ENCODE assay signal across 8 mouse cellular contexts in genomic region chr8:11008379-11008775, GRCm38 (mm10). TPM values are rescaled to one million over a fixed set of nuclear protein-coding genes. Genes with fewer than 3 reads are reported as not detected.
DNase-seq lines count a peak whose midpoint lies in the region; ATAC-seq and TF ChIP-seq lines count a peak whose summit lies in the region.

Irs2 (minus strand) TSS chr8:11008458.

- peak within 1 kb of the TSS; percentile 93 for H3K4me2 ChIP-seq in forebrain, embryonic 14.5 days (ENCODE audit: low read length)
- H3K4me2 ChIP-seq in intestine, embryonic 14.5 days (ENCODE audit: low read length): peak within 1 kb of the TSS; percentile 93
- H3K4me2 ChIP-seq in midbrain, embryonic 13.5 days (replicated peaks): peak within 1 kb of the TSS; percentile 79

- peak within 1 kb of the TSS; percentile 72 for H3K4me3 ChIP-seq in ES-Bruce4 (ENCODE audit: low read depth, low read length)
- H3K4me3 ChIP-seq in forebrain, embryonic 14.5 days (ENCODE audit: low read depth, low read length): peak within 1 kb of the TSS; percentile 75
- H3K4me3 ChIP-seq in intestine, embryonic 14.5 days (ENCODE audit: low read depth, low read length): peak within 1 kb of the TSS; percentile 73
- H3K4me3 ChIP-seq in midbrain, embryonic 13.5 days (replicated peaks): peak within 1 kb of the TSS; percentile 62

- H3K27me3 ChIP-seq in ES-Bruce4 (ENCODE audit: control insufficient read depth, insufficient read depth, low read length, poor library complexity, severe bottlenecking): no peaks in the 10 kb centered on the region
- H3K27me3 ChIP-seq in forebrain, embryonic 14.5 days (replicated peaks; ENCODE audit: control insufficient read depth, insufficient read depth, low read length): 0 out of 2 replicates have a peak, but pooled peaks cover 3% of the 10 kb centered on the region
- no peaks in the 10 kb centered on the region for H3K27me3 ChIP-seq in intestine, embryonic 14.5 days (replicated peaks; ENCODE audit: control insufficient read depth, insufficient read depth, low read length)
- H3K27me3 ChIP-seq in midbrain, embryonic 13.5 days: no peaks in the 10 kb centered on the region

- H3K4me1 ChIP-seq in ES-Bruce4 (ENCODE audit: control insufficient read depth, insufficient read depth, low read length): no peaks in the 10 kb centered on the region
- H3K4me1 ChIP-seq in forebrain, embryonic 14.5 days (ENCODE audit: control insufficient read depth, insufficient read depth, low read length): peaks cover 47% of the 10 kb centered on the region
- H3K4me1 ChIP-seq in intestine, embryonic 14.5 days (replicated peaks; ENCODE audit: control insufficient read depth, insufficient read depth, low read length): peaks cover 34% of the 10 kb centered on the region
- peaks cover 57% of the 10 kb centered on the region for H3K4me1 ChIP-seq in midbrain, embryonic 13.5 days (replicated peaks)

- no peak within 1 kb of the TSS for H3K27ac ChIP-seq in ES-Bruce4 (ENCODE audit: insufficient read depth, low read length)
- H3K27ac ChIP-seq in forebrain, embryonic 14.5 days (ENCODE audit: low read depth, low read length): peak within 1 kb of the TSS; percentile 98
- H3K27ac ChIP-seq in intestine, embryonic 14.5 days (ENCODE audit: low read depth): peak within 1 kb of the TSS; percentile 97
- H3K27ac ChIP-seq in midbrain, embryonic 13.5 days: peak within 1 kb of the TSS; percentile 99

- WGBS in forebrain, embryonic 14.5 days: under 1% methylated on average over 56 of the region's 64 CpGs
- WGBS in intestine, embryonic 14.5 days: under 1% methylated on average over 39 of the region's 64 CpGs
- 1% methylated on average over 45 of the region's 64 CpGs for WGBS in midbrain, embryonic 13.5 days

- TF ChIP-seq EP300 in ES-Bruce4 (IDR thresholded peaks at IDR 0.05; ENCODE audit: insufficient read depth, low read depth, low read length): no peak

- ATAC-seq in forebrain, embryonic 14.5 days: no peak; the same call in 1 of the 2 replicates
- no peak; the same call in 1 of the 2 replicates for ATAC-seq in intestine, embryonic 14.5 days (replicated peaks; ENCODE audit: low FRiP score, low TSS enrichment, low read depth)
- ATAC-seq in midbrain, embryonic 13.5 days: no peak; the same call in 1 of the 2 replicates

- H3K36me3 ChIP-seq in ES-Bruce4 (ENCODE audit: control insufficient read depth, insufficient read depth, low read length, poor library complexity, severe bottlenecking): no peaks in the 10 kb centered on the region
- H3K36me3 ChIP-seq in forebrain, embryonic 14.5 days (ENCODE audit: control insufficient read depth, insufficient read depth, low read length): peaks cover 12% of the 10 kb centered on the region; the same call in 1 of the 2 replicates
- H3K36me3 ChIP-seq in intestine, embryonic 14.5 days (ENCODE audit: control insufficient read depth, insufficient read depth, low read length): peaks cover 9% of the 10 kb centered on the region; the same call in 1 of the 2 replicates
- 0 out of 2 replicates have a peak, but pooled peaks cover 9% of the 10 kb centered on the region for H3K36me3 ChIP-seq in midbrain, embryonic 13.5 days

- H3K9ac ChIP-seq in ES-Bruce4 (ENCODE audit: low read depth, poor library complexity, severe bottlenecking): peak within 1 kb of the TSS; percentile 90
- H3K9ac ChIP-seq in forebrain, embryonic 14.5 days (ENCODE audit: low read length): peak within 1 kb of the TSS; percentile 89
- H3K9ac ChIP-seq in intestine, embryonic 14.5 days (ENCODE audit: low read length): peak within 1 kb of the TSS; percentile 94
- H3K9ac ChIP-seq in midbrain, embryonic 13.5 days (replicated peaks): peak within 1 kb of the TSS; percentile 93

- TF ChIP-seq CTCF in ES-Bruce4 (IDR thresholded peaks at IDR 0.05; ENCODE audit: low read depth, low read length): no peak

- DNase-seq in frontal cortex, adult 2 months (ENCODE audit: extremely low spot score in 1 of 2, low spot score in 1 of 2): no peak
- no peak for DNase-seq in frontal cortex, postnatal 10 days (ENCODE audit: low spot score in 2 of 2)
- peak; percentile 37 for DNase-seq in forebrain, embryonic 14.5 days (ENCODE audit: low spot score)
- DNase-seq in intestine, embryonic 14.5 days (ENCODE audit: low spot score): no peak
- DNase-seq in embryo, embryonic 11 days: no peak
- DNase-seq in spleen, adult 18-20 months: no peak

- TF ChIP-seq POLR2A in ES-Bruce4 (IDR thresholded peaks at IDR 0.05; ENCODE audit: insufficient read depth, low read length): no peak

- H3K9me3 ChIP-seq in ES-Bruce4 (replicated peaks; ENCODE audit: control insufficient read depth, insufficient read depth, low read length, poor library complexity, severe bottlenecking): no peaks in the 10 kb centered on the region
- no peaks in the 10 kb centered on the region for H3K9me3 ChIP-seq in forebrain, embryonic 14.5 days (replicated peaks; ENCODE audit: control insufficient read depth, low read length)
- H3K9me3 ChIP-seq in intestine, embryonic 14.5 days (ENCODE audit: control insufficient read depth, low read length): no peaks in the 10 kb centered on the region
- no peaks in the 10 kb centered on the region for H3K9me3 ChIP-seq in midbrain, embryonic 13.5 days

RNA-seq across cellular contexts. Expression of gene Irs2, which starts in this region (rescaled TPM):
- 13.0 and 16.6 TPM in 2 replicates for polyA plus RNA-seq in frontal cortex, adult 2 months (2012; rRNA removed)
- polyA plus RNA-seq in ES-Bruce4 (2011; ENCODE audit: insufficient read depth, insufficient read length, low read depth, missing spikeins): 72.3 and 77.4 TPM in 2 replicates
- 3.9 and 4.0 TPM in 2 replicates for polyA plus RNA-seq in forebrain, embryonic 14.5 days (2014; fragmentation: Nextera tagmentation; extraction: Ambion mirVana)
- polyA plus RNA-seq in intestine, embryonic 14.5 days (2014; fragmentation: Nextera tagmentation; extraction: Ambion mirVana): 4.5 and 5.5 TPM in 2 replicates
- 5.6 and 5.9 TPM in 2 replicates for polyA plus RNA-seq in midbrain, embryonic 13.5 days (2015; fragmentation: Nextera tagmentation; extraction: Ambion mirVana)
